Mouse (Mus musculus) ES-E14 (cell line): ENCODE measurements around the gene Col4a2.

Source experiments
- HCFC1 ChIP-seq: IDR thresholded peaks from 2 replicates; pipeline ENCODE4 v1.6.1; 2012; ENCODE audit warnings: low read length, inconsistent platforms, borderline replicate concordance; ENCODE audit not compliant: insufficient read depth
- ZC3H11A ChIP-seq: IDR thresholded peaks from 2 replicates; pipeline ENCODE4 v1.6.1; 2012; ENCODE audit warnings: low read depth, mild to moderate bottlenecking, inconsistent platforms, low read length, borderline replicate concordance

DNA sequence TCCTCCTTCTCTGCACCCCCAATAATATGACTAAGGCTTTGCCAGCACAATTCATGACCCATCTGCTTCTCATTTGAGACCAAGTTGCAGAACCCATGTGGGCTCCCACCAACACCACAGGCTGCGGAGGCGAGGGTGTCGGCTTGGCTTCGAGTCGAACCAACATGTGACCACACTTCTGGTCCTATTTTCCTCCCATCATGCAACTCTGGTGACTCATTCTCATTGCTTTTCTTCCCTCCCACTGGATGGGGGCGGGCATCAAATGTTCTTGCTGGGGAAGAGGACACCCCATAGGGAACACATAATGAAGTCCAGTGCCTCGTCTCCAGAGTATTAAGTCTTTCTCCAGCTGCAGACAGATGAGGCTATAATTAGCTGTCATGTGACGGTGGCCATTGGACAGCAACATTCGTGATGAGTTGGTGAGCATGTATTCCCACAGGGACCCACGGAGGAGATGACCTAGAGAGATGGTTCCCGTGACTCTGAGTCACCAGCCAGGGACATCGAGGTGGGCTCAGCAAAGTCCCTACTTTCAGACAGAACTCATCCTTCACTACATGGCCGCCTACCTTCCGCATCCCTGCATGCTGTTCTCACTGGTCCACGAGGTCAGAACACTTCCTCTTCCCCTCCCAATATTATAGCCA is 39.0 kb upstream of the Col4a2 start:
- TF ChIP-seq ZC3H11A (no peak), HCFC1 (no peak)
